Mouse (Mus musculus) kidney, adult 2 months (tissue): ENCODE measurements around the gene Rpl5.

Experiments used
- CTCF ChIP-seq: fragments of 200-500 bp; conservative IDR thresholded peaks from 2 replicates; pipeline ENCODE4 v1.5.1; 2011; ENCODE audit warnings: low read depth, mild to moderate bottlenecking, control low read depth, low read length, moderate library complexity, mixed read lengths; ENCODE audit not compliant: insufficient read depth, insufficient read length
- POLR2A ChIP-seq: fragments of 200-500 bp; IDR thresholded peaks from one replicate; pipeline ENCODE4 v1.6.1; 2011; ENCODE audit warnings: low read depth, low read length, control low read depth

DNA sequence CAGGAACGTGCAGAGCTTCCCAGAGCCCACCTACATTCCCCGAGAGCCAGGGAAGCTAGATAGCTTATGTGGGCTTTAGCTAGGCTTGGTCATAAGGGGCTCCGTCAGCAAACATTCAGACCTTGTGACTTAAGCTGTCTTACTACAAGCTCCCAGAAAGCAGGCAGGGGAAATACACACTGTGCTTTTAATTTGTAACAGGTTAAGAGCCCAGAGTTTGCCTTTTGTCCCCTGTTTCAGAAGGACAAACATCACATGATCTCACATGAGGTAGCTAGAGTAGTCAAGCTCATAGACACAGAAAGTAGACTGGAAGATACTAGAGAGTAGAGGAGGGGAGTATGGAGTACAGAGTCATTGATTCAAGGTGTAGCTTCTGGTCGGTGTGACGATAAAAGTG is 19.6 kb upstream of the Rpl5 start:
- TF ChIP-seq CTCF, result no peak
- no peak for TF ChIP-seq POLR2A
